Mouse (Mus musculus): ENCODE data around the gene Abi3.
A peak's percentile ranks its signal among the peaks of the same experiment; 100 is the strongest.

DNA sequence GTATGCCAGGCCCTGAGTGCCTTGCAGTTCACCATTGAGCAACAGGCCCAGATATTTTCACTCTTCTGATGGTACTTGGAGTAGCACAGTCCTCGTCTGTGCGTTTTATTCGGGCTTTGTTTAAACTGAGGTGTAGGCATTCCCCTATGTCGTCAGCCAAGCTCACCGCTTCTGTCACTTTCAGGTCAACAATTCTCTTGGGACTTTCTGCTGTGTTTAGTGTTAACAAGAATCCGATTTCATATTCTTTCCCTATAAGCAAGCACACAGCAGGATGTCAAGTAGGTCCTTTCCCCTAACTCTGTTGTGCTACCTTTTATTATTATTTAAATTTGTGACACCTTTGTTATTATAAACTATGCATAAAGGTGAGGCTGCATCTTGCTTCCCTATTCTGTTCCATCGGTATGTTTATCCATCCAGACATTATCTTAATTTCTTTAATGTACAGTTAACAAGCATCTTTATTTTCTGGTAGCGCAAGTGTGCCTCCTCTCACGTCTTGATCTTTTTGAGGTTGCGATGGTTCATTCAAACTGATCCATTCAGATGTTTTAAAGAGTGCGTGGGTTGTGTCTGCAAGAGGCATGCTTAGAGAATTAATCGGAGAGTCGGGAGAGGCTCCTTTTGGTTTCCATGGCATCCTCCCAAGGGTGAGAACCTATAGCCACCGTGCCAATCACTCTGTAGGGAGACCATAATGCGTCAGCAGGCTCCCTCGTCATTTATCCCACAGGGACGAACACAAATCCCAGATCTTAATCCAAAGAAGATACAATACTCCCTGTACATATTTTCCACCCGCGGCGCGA, 15.6 kb upstream of the Abi3 start:
- TF ChIP-seq CTCF (conservative IDR thresholded peaks at IDR 0.05 in 1 of 2, IDR thresholded peaks at IDR 0.05 in 1 of 2; ENCODE audit: low read depth in 2 of 2, low read length in 2 of 2) (no peak), TCF12 (IDR thresholded peaks at IDR 0.05; ENCODE audit: low read depth, low read length) (peak; percentile 39; the same call in 1 of the 2 replicates), GABPA (IDR thresholded peaks at IDR 0.05; ENCODE audit: insufficient replicate concordance, low read depth, low read length) (no peak), NRF1 (IDR thresholded peaks at IDR 0.05; ENCODE audit: low read depth, low read length) (no peak), POLR2A (IDR thresholded peaks at IDR 0.05; ENCODE audit: low read depth, low read length) (no peak), UBTF (IDR thresholded peaks at IDR 0.05; ENCODE audit: low read depth, low read length) (no peak), POLR2AphosphoS2 (IDR thresholded peaks at IDR 0.05; ENCODE audit: low read depth, low read length) (no peak)

Data from CH12.LX (cell line).